Mouse (Mus musculus) limb, embryonic 10.5 days (tissue): Measurements from ENCODE around the gene Mrpl48. TPM values are rescaled to one million over a fixed set of nuclear protein-coding genes. Genes with fewer than 3 reads are reported as not detected.
A peak's percentile ranks its signal among the peaks of the same experiment; 100 is the strongest.

ENCODE experiments used
- DNase-seq: peaks from one replicate; pipeline ENCODE4 v3.0.0-alpha.2; 2017; ENCODE audit warnings: low spot score
- H3K27ac ChIP-seq: fragments of 300-500 bp; sonication (generic); 2 replicates; pipeline ENCODE4 v1.5.1; 2016; ENCODE audit warnings: mild to moderate bottlenecking
- H3K27me3 ChIP-seq: fragments of 300-500 bp; sonication (generic); 2 replicates; pipeline ENCODE4 v1.6.1; 2016; ENCODE audit warnings: low read depth, mild to moderate bottlenecking; ENCODE audit not compliant: poor library complexity, severe bottlenecking
- H3K36me3 ChIP-seq: fragments of 300-500 bp; sonication (generic); 2 replicates; pipeline ENCODE4 v1.6.1; 2016; ENCODE audit warnings: mild to moderate bottlenecking, moderate library complexity
- H3K4me1 ChIP-seq: fragments of 300-500 bp; sonication (generic); 2 replicates; pipeline ENCODE4 v1.6.1; 2016
- H3K4me3 ChIP-seq: fragments of 300-500 bp; sonication (generic); 2 replicates; pipeline ENCODE4 v1.5.1; 2016; ENCODE audit warnings: mild to moderate bottlenecking, moderate library complexity
- H3K9me3 ChIP-seq: fragments of 300-500 bp; sonication (generic); replicated peaks from 2 replicates; pipeline ENCODE4 v1.6.1; 2016; ENCODE audit warnings: mild to moderate bottlenecking
- WGBS: fragments of 180-500 bp; shearing (Covaris S2); methylation state at CpG from one replicate; pipeline ENCODE4 v1.1.7; 2016; 5-methylcytosine and 5-hydroxymethylcytosine counted together
- polyA plus RNA-seq: library from polyadenylated mRNA; unstranded; fragments of >200 nt; fragmentation: Nextera tagmentation; extraction: Ambion mirVana; gene quantifications from 2 replicates; pipeline ENCODE4 v1.2.1, GENCODE M21; 2016

Gene Mrpl48
- polyA plus RNA-seq, 1 experiment from 2014 or later = 59.5 TPM

- no peaks in the 10 kb centered on the region for H3K36me3 ChIP-seq
- H3K27me3 ChIP-seq = no peaks in the 10 kb centered on the region
- no peak overlapping the region for H3K4me3 ChIP-seq
- WGBS = 97% methylated on average over 4 of the region's 4 CpGs
- H3K27ac ChIP-seq = no peak overlapping the region
- no peak for DNase-seq
- no peaks in the 10 kb centered on the region for H3K9me3 ChIP-seq
- no peaks in the 10 kb centered on the region for H3K4me1 ChIP-seq
Observed at GRCm38 (mm10) chr7:100616121-100616857, 8.2 kb upstream of the Mrpl48 start.

- 30% methylated on average over 4 of the region's 4 CpGs for WGBS
- Histone ChIP-seq H3K9me3 (no peaks in the 10 kb centered on the region), H3K27ac (peak overlapping the region; percentile 98; the same call in 1 of the 2 replicates)
Observed at GRCm38 (mm10) chr7:100608910-100609309, 809 bp upstream of the Mrpl48 start.

DNA sequence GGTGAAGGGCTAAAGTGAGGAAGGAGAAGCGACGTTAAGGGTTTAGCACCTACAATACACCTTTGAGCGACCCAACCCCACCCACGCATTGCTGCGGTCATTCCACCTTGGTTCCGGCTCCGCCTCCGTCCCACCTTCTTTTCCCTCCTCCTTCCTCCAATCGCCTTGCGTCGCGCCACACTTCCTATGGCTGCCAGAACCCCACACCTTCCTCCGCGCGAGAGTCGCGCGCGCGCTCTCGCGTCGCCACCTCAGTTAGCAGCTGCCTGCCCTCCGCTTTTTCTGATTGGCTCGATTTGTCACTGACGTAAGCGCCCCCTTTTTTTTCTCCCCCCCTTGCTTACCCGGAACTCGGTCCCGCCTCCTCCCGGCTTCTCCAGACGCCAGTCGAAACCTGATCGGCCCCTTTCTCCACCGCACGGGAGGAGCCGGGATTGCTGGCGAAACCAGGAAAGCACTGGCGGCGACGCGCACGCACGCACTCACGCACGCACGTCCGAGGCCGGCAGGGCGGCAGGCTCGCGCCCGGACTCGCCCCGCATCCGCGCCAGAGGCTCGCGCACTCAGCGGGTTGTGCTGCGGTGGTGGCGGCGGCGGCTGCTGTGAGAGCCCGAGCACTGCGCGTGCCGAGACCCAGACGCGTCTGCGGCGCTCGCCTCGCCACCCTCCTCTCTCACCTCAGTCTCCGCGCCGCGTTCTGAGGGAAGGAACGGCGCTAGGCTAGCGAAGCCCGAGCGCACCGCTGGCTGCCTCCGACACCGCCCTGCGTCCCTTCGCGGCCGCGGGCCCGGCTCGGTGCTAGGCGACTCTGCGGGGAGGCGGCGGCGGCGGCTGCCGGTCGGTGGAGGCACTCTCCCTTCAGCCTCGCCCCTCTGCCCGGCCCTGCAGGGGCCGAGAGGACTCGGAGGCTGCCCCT, 629 bp downstream of the Mrpl48 start, which contains the start of gene Rab6a:
Rab6a (plus strand) TSS at position 197 of the 916 bp plus-strand sequence.
- Histone ChIP-seq H3K4me1 (peaks cover 21% of the 10 kb centered on the region), H3K27me3 (0 out of 2 replicates have a peak, but pooled peaks cover 5% of the 10 kb centered on the region), H3K36me3 (no peaks in the 10 kb centered on the region), H3K4me3 (peak within 1 kb of the TSS; percentile 99), H3K27ac (peak within 1 kb of the TSS; percentile 98), H3K9me3 (no peaks in the 10 kb centered on the region)
- peak; percentile 99 for DNase-seq
- under 1% methylated on average over 105 of the region's 105 CpGs for WGBS

More at GRCm38 (mm10) chr7:100608910-100609309, 809 bp upstream of the Mrpl48 start:
- Histone ChIP-seq H3K4me1 (peaks cover 21% of the 10 kb centered on the region), H3K27me3 (0 out of 2 replicates have a peak, but pooled peaks cover 5% of the 10 kb centered on the region), H3K36me3 (no peaks in the 10 kb centered on the region), H3K4me3 (peak overlapping the region; percentile 99)
- DNase-seq = no peak

- 88% methylated on average over 5 of the region's 5 CpGs for WGBS
- Histone ChIP-seq H3K27me3 (0 out of 2 replicates have a peak, but pooled peaks cover 5% of the 10 kb centered on the region), H3K4me1 (no peaks in the 10 kb centered on the region), H3K9me3 (no peaks in the 10 kb centered on the region), H3K4me3 (no peak overlapping the region), H3K27ac (no peak overlapping the region), H3K36me3 (no peaks in the 10 kb centered on the region)
- DNase-seq = no peak
Observed at GRCm38 (mm10) chr7:100600211-100600610, 7.9 kb downstream of the Mrpl48 start.

- H3K4me1 ChIP-seq = 0 out of 2 replicates have a peak, but pooled peaks cover 3% of the 10 kb centered on the region
- no peaks in the 10 kb centered on the region for H3K36me3 ChIP-seq
- no peak overlapping the region for H3K27ac ChIP-seq
- H3K27me3 ChIP-seq = no peaks in the 10 kb centered on the region
- DNase-seq = no peak
- H3K4me3 ChIP-seq = no peak overlapping the region
- H3K9me3 ChIP-seq = no peaks in the 10 kb centered on the region
Observed at GRCm38 (mm10) chr7:100593349-100593748, 14.8 kb downstream of the Mrpl48 start.

GRCm38 (mm10) chr7:100591522-100591852, 16.6 kb downstream of the Mrpl48 start:
- 0 out of 2 replicates have a peak, but pooled peaks cover 3% of the 10 kb centered on the region for H3K4me1 ChIP-seq
- 10% methylated on average over 2 of the region's 2 CpGs for WGBS
- H3K27ac ChIP-seq = peak overlapping the region; percentile 87; the same call in 1 of the 2 replicates
- peak overlapping the region; percentile 64 for H3K4me3 ChIP-seq
- no peaks in the 10 kb centered on the region for H3K9me3 ChIP-seq
- no peaks in the 10 kb centered on the region for H3K36me3 ChIP-seq
- no peaks in the 10 kb centered on the region for H3K27me3 ChIP-seq
- no peak for DNase-seq

- no peaks in the 10 kb centered on the region for H3K36me3 ChIP-seq
- under 1% methylated on average over 16 of the region's 20 CpGs for WGBS
- 0 out of 2 replicates have a peak, but pooled peaks cover 3% of the 10 kb centered on the region for H3K4me1 ChIP-seq
- no peaks in the 10 kb centered on the region for H3K27me3 ChIP-seq
- no peaks in the 10 kb centered on the region for H3K9me3 ChIP-seq
- H3K4me3 ChIP-seq = peak overlapping the region; percentile 64
- peak; percentile 82 for DNase-seq
- peak overlapping the region; percentile 87 for H3K27ac ChIP-seq
Observed at GRCm38 (mm10) chr7:100590845-100591521, 17.1 kb downstream of the Mrpl48 start.

DNA sequence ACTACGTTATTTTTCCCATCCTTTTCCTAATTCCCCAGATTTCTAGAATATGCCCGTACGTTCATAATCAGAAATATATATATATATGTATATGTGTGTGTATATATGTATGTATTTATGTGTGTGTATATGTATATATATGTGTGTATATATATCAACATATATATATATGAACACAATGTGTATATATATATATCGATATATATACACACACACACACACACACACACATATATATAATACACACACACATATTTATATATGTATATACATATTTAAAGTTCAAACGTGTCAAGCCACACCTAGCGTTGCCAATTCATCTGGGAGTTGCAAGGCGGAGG, 17.6 kb downstream of the Mrpl48 start:
- Histone ChIP-seq H3K4me3 (peak overlapping the region; percentile 64), H3K27me3 (no peaks in the 10 kb centered on the region), H3K27ac (peak overlapping the region; percentile 87), H3K4me1 (0 out of 2 replicates have a peak, but pooled peaks cover 3% of the 10 kb centered on the region), H3K36me3 (no peaks in the 10 kb centered on the region), H3K9me3 (no peaks in the 10 kb centered on the region)
- WGBS = 43% methylated on average over 7 of the region's 7 CpGs
- DNase-seq = no peak

DNA sequence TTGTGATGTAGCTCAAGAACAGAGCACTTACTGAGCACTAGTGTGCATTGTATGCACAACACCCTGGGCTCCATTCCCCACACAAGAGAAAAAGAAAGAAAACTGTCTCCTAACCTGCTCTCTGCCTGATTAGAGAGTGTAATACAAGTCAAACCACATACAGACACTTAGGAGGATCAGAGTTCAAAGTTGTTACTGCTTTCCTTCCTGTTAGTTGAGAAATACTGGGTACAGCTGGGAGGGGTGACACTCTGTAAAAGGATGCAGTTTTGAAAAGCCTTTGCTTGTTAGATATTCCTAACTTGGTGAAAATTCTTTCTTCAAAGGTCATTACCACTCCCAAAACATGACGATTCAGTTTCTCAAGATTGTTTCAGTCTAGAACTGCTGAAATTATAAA, 18.3 kb downstream of the Mrpl48 start:
- 0 out of 2 replicates have a peak, but pooled peaks cover 3% of the 10 kb centered on the region for H3K4me1 ChIP-seq
- H3K27ac ChIP-seq = no peak overlapping the region
- H3K27me3 ChIP-seq = no peaks in the 10 kb centered on the region
- H3K4me3 ChIP-seq = no peak overlapping the region
- H3K36me3 ChIP-seq = no peaks in the 10 kb centered on the region
- 74% methylated on average over 1 of the region's 1 CpGs for WGBS
- DNase-seq = no peak
- H3K9me3 ChIP-seq = no peaks in the 10 kb centered on the region

DNA sequence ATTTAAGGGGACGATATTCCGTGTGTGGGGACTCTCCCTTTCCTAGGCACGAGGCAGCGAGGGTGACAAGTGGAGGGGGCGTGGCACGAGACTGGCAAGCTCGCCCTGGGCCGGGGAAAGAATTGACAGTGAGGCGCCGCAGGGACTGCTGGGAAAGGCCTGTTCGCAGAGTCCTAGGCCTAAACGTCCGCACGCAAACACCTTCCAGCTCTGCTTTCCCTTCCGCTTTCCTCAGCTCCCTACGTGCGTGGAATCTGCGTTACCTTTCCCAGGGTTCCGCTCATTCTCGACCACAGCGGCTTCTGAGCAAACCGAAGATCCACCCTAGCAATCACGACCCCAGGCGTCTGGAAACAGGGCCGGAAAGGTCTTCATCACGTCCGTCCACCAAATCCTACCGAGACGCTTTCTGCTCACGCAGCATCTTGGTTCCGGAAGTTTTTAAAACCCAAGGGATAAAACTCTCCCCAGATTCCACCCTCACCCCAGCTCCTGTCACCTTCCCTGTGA, 25.3 kb downstream of the Mrpl48 start:
- Histone ChIP-seq H3K27me3 (no peaks in the 10 kb centered on the region), H3K9me3 (no peaks in the 10 kb centered on the region), H3K4me3 (peak overlapping the region; percentile 61), H3K4me1 (peaks cover 6% of the 10 kb centered on the region), H3K27ac (peak overlapping the region; percentile 93), H3K36me3 (no peaks in the 10 kb centered on the region)
- WGBS = under 1% methylated on average over 31 of the region's 31 CpGs
- DNase-seq = peak; percentile 91

- Histone ChIP-seq H3K36me3 (no peaks in the 10 kb centered on the region), H3K27me3 (no peaks in the 10 kb centered on the region), H3K4me3 (peak overlapping the region; percentile 61), H3K4me1 (peaks cover 6% of the 10 kb centered on the region), H3K9me3 (no peaks in the 10 kb centered on the region), H3K27ac (no peak overlapping the region)
- no peak for DNase-seq
- 41% methylated on average over 7 of the region's 7 CpGs for WGBS
Observed at GRCm38 (mm10) chr7:100582235-100582634, 25.9 kb downstream of the Mrpl48 start.

DNA sequence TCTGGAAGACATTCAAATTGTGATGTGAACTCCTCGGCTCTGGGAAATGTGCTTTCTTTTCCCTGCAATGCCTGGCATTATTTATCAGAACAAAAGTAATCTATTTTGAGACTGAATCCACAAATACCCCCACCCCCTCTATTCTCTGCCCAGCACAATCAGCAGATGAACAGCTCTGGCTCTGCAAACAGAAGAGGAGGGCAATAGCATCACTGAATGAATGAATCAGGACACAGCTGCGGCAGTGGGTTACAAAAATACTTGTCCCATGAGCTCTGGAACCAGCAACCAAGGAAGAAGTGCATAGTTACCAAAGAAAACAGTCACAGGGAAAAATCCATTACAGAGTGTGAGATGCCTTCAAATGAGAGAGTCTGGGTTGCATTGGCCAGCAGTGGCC, 29.3 kb downstream of the Mrpl48 start:
- Histone ChIP-seq H3K4me1 (peaks cover 6% of the 10 kb centered on the region), H3K4me3 (no peak overlapping the region), H3K9me3 (no peaks in the 10 kb centered on the region), H3K36me3 (no peaks in the 10 kb centered on the region), H3K27ac (no peak overlapping the region), H3K27me3 (no peaks in the 10 kb centered on the region)
- WGBS = 89% methylated on average over 2 of the region's 2 CpGs
- DNase-seq = no peak
